Mouse (Mus musculus) limb, embryonic 11.5 days (tissue): ENCODE data around the gene Mthfd1l. TPM values are rescaled to one million over a fixed set of nuclear protein-coding genes. Genes with fewer than 3 reads are reported as not detected.
"Not testable (repeated sequence)": the region's sequence is repeated elsewhere in the genome, so short reads cannot be mapped to it uniquely, and the experiment has no call there.

Experiments
- ATAC-seq: fragments of 200-750 bp; cut with Nextera tagmentation; 2 replicates; pipeline ENCODE4 v1.8.0; 2017; ENCODE audit warnings: low read depth; ENCODE audit not compliant: insufficient number of reproducible peaks, low FRiP score, low TSS enrichment
- DNase-seq: peaks from one replicate; pipeline ENCODE4 v3.0.0-alpha.2; 2015; ENCODE audit warnings: low spot score
- H3K27ac ChIP-seq: fragments of 300-500 bp; sonication (generic); replicated peaks from 2 replicates; pipeline ENCODE4 v1.5.1; 2014; ENCODE audit warnings: low read depth, mild to moderate bottlenecking, low read length
- H3K27me3 ChIP-seq: fragments of 300-500 bp; sonication (generic); 2 replicates; pipeline ENCODE4 v1.6.1; 2014; ENCODE audit warnings: mild to moderate bottlenecking, low read length, mixed read lengths; ENCODE audit not compliant: control insufficient read depth, insufficient read depth
- H3K36me3 ChIP-seq: fragments of 300-500 bp; sonication (generic); 2 replicates; pipeline ENCODE4 v1.6.1; 2014; ENCODE audit warnings: mild to moderate bottlenecking, low read length, moderate library complexity, mixed read lengths; ENCODE audit not compliant: control insufficient read depth, insufficient read depth
- H3K4me1 ChIP-seq: fragments of 300-500 bp; sonication (generic); 2 replicates; pipeline ENCODE4 v1.6.1; 2014; ENCODE audit warnings: low read length, mixed read lengths; ENCODE audit not compliant: control insufficient read depth, insufficient read depth
- H3K4me2 ChIP-seq: fragments of 300-500 bp; sonication (generic); 2 replicates; pipeline ENCODE4 v1.6.1; 2014; ENCODE audit warnings: low read depth, mild to moderate bottlenecking, moderate library complexity; ENCODE audit not compliant: severe bottlenecking
- H3K4me3 ChIP-seq: fragments of 300-500 bp; sonication (generic); 2 replicates; pipeline ENCODE4 v1.5.1; 2014; ENCODE audit warnings: low read depth, low read length
- H3K9ac ChIP-seq: fragments of 300-500 bp; sonication (generic); 2 replicates; pipeline ENCODE4 v1.6.1; 2014; ENCODE audit warnings: mild to moderate bottlenecking, low read length
- H3K9me3 ChIP-seq: fragments of 300-500 bp; sonication (generic); 2 replicates; pipeline ENCODE4 v1.6.1; 2016; ENCODE audit warnings: low read length; ENCODE audit not compliant: control insufficient read depth
- WGBS: fragments of 180-500 bp; shearing (Covaris S2); extraction: QIAGEN DNeasy Blood & Tissue Kit; methylation state at CpG from one replicate; pipeline ENCODE4 v1.1.7; 2014; 5-methylcytosine and 5-hydroxymethylcytosine counted together
- polyA plus RNA-seq: library from polyadenylated mRNA; unstranded; fragments of >200 nt; fragmentation: Nextera tagmentation; extraction: Ambion mirVana; gene quantifications from 2 replicates; pipeline ENCODE4 v1.2.1, GENCODE M21; 2014

Mthfd1l gene
- polyA plus RNA-seq, 1 experiment from 2014 or later: 16.0 TPM

DNA sequence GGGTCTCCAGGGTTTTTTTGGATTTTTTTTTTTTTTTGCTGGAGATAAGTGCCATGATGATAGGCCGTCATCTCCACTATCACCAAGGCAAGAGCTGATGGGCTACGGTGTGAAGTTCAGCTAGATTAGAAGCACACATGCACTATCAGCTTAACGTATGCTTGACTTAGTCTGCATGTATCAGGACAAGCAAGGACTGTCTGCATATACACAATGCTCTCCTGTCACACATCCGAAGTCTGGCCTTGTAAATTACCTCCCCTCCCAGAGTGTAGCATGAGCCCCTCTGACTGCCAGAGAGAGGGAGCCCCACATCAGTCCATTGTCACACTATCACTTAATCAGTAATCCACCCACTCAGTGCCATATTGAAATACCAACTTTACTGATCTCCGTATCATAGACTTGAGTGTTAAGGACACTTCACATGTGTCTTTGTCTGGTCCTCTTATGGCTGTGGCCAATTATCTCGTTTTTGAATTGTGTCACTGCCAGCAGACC, 99.0 kb downstream of the Mthfd1l start:
- no peak overlapping the region for H3K9ac ChIP-seq
- H3K27me3 ChIP-seq: no peaks in the 10 kb centered on the region
- H3K4me3 ChIP-seq: no peak overlapping the region
- no peak for DNase-seq
- no peaks in the 10 kb centered on the region for H3K4me1 ChIP-seq
- H3K27ac ChIP-seq: no peak overlapping the region
- H3K36me3 ChIP-seq: no peaks in the 10 kb centered on the region
- 92% methylated on average over 6 of the region's 6 CpGs for WGBS
- no peak for ATAC-seq
- H3K4me2 ChIP-seq: no peak overlapping the region
- no peaks in the 10 kb centered on the region for H3K9me3 ChIP-seq

DNA sequence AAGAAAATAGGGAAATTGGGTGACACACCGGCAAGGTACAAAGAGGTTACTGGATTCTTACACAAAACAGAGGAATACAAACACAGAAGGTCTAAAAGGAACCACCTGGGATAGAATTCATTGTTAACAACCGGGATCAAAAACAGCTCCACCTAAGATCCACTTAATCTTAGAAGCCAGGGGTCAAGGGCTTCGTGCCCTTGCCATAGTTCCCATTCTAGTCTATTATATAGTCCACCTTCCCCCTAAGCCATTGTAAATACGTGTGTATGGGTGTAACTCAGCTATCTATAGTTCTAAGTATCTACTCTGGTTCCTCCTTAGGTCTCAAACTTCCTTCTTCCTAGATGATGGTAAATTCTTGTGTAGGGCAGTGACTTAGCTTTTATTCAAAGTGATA, 99.6 kb downstream of the Mthfd1l start:
- H3K4me1 ChIP-seq, H3K4me2 ChIP-seq, H3K36me3 ChIP-seq, H3K9ac ChIP-seq, H3K27me3 ChIP-seq, ATAC-seq, DNase-seq, H3K9me3 ChIP-seq, H3K4me3 ChIP-seq, H3K27ac ChIP-seq: not testable (repeated sequence)
- 94% methylated on average over 4 of the region's 4 CpGs for WGBS

- Histone ChIP-seq H3K9me3 (no peaks in the 10 kb centered on the region), H3K36me3 (no peaks in the 10 kb centered on the region), H3K27ac (no peak overlapping the region), H3K27me3 (no peaks in the 10 kb centered on the region), H3K4me2 (no peak overlapping the region), H3K4me3 (no peak overlapping the region), H3K4me1 (no peaks in the 10 kb centered on the region), H3K9ac (no peak overlapping the region)
- DNase-seq (no peak), ATAC-seq (no peak)
- WGBS: 83% methylated on average over 9 of the region's 9 CpGs
Observed at GRCm38 (mm10) chr10:4078220-4078840, 105.4 kb downstream of the Mthfd1l start.

DNA sequence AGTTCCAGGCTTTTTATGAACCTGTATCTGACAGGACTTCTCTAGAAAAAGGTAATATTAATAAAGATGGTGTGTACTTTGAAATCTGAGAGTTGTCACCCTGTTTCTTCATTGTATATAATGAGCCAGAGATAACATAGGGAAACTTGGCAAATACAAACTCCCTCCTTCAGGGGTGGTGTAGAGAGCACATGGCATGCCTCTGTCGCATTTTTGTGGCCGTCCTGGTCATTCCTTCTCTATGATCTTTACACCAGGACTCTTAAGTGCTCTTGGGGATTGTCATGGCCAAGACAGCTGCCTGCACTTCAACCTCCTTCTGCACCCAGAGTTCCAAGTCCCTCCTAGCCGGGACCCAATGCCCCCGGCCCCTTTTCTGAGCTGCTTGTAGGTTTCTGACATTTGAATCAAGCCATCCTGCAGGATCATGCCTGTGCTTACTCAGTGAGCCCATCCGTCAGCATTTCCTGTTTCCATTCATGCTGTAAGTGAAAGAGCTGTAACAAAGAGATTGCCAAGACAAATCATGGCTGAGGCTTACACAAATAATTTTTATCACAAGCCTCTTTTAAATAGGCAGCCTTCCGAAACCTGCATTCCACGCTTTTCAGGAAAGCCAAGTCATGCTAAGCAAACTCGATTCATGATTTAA, 106.2 kb downstream of the Mthfd1l start:
- no peaks in the 10 kb centered on the region for H3K9me3 ChIP-seq
- no peak overlapping the region for H3K4me2 ChIP-seq
- H3K9ac ChIP-seq: no peak overlapping the region
- no peak overlapping the region for H3K4me3 ChIP-seq
- H3K27ac ChIP-seq: no peak overlapping the region
- H3K36me3 ChIP-seq: no peaks in the 10 kb centered on the region
- ATAC-seq (no peak), DNase-seq (no peak)
- no peaks in the 10 kb centered on the region for H3K27me3 ChIP-seq
- WGBS: 79% methylated on average over 8 of the region's 8 CpGs
- no peaks in the 10 kb centered on the region for H3K4me1 ChIP-seq

GRCm38 (mm10) chr10:4079643-4080244, 106.8 kb downstream of the Mthfd1l start:
- H3K27ac ChIP-seq: no peak overlapping the region
- no peaks in the 10 kb centered on the region for H3K27me3 ChIP-seq
- no peak for DNase-seq
- no peak overlapping the region for H3K4me3 ChIP-seq
- WGBS: 75% methylated on average over 15 of the region's 15 CpGs
- H3K36me3 ChIP-seq: no peaks in the 10 kb centered on the region
- no peaks in the 10 kb centered on the region for H3K4me1 ChIP-seq
- ATAC-seq: no peak
- H3K9ac ChIP-seq: no peak overlapping the region
- no peak overlapping the region for H3K4me2 ChIP-seq
- no peaks in the 10 kb centered on the region for H3K9me3 ChIP-seq

DNA sequence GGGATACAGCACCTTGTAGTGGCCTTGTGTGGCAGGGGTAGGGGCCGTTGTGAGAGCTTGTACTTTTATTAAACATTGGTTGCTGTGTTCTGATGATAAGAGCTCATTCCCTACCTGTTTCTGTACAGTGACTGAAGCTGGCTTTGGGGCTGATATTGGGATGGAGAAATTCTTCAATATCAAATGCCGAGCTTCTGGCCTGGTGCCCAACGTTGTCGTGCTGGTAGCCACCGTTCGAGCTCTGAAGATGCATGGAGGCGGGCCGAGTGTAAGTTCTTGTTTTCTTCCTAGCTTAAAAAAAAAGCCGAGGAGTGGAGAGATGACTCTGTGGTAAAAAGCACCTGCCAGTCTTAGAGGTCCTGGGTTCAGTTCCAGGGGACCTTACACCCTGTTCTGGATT, 110.7 kb downstream of the Mthfd1l start:
- 97% methylated on average over 9 of the region's 9 CpGs for WGBS
- ATAC-seq: no peak

DNA sequence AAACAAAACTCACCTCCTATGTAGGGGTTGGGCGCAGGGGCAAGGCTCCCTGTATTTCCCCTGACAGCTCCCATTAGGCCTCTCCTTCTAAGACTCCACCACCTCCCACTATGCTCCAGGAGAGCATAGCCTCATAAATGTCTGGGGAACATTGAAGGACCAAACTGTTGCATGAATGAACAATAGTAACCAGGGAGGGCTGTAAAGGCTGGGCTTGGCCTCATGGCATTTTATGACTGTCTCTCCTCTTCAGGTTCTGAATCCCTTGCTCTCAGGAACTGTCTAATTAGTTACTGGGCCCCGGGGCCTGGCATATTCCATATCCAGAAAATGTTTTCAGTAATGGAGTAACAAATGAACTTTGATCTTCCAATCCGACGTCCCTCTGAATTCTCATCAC, 112.0 kb downstream of the Mthfd1l start:
- H3K4me1 ChIP-seq: no peaks in the 10 kb centered on the region
- peaks cover 3% of the 10 kb centered on the region; the same call in 1 of the 2 replicates for H3K36me3 ChIP-seq
- no peak for ATAC-seq
- H3K4me3 ChIP-seq: no peak overlapping the region
- DNase-seq: no peak
- no peak overlapping the region for H3K27ac ChIP-seq
- 81% methylated on average over 4 of the region's 4 CpGs for WGBS
- H3K4me2 ChIP-seq: no peak overlapping the region
- no peaks in the 10 kb centered on the region for H3K27me3 ChIP-seq
- no peak overlapping the region for H3K9ac ChIP-seq
- H3K9me3 ChIP-seq: no peaks in the 10 kb centered on the region

More for the DNA sequence above, 110.7 kb downstream of the Mthfd1l start:
- no peaks in the 10 kb centered on the region for H3K4me1 ChIP-seq
- no peaks in the 10 kb centered on the region for H3K9me3 ChIP-seq
- no peaks in the 10 kb centered on the region for H3K27me3 ChIP-seq
- no peak overlapping the region for H3K4me3 ChIP-seq
- no peaks in the 10 kb centered on the region for H3K36me3 ChIP-seq
- H3K4me2 ChIP-seq: no peak overlapping the region
- no peak overlapping the region for H3K9ac ChIP-seq
- H3K27ac ChIP-seq: no peak overlapping the region
- DNase-seq: no peak

DNA sequence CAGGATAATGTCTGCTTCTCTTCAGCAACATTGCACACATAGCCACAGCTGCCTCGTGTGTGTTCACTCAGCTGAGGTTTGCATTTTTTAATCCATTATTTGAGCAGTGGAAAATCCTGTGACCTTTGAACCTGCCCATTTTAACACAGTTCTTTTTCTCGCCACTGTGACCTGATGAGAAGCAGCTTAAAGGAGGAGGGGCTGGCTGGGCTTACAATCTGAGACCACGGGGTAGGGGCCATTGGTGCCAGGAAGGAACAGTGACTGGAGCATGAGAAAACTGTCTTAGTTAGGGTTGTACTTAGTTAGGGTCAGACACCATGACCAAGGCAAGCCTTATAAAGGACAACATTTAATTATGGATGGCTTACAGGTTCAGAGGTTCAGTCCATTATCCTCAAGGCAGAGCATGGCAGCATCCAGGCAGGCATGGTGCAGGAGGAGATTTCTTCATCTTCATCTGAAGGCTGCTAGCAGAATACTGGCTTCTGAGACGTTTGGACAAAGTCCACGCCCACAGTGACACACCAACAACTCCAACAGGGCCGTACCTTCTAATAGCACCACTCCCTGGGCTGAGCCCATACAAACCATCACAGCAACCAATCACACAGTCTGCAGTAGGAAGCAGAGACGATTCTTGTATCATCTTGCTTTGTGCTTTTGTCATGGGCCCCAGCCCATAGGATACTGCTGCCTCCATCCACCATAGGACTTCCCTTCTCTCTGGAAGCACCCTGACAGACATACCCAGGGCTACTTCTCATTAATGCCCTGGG, 112.6 kb downstream of the Mthfd1l start:
- WGBS: 85% methylated on average over 7 of the region's 7 CpGs
- H3K9ac ChIP-seq: no peak overlapping the region
- no peak overlapping the region for H3K4me3 ChIP-seq
- H3K4me2 ChIP-seq: no peak overlapping the region
- no peaks in the 10 kb centered on the region for H3K9me3 ChIP-seq
- ATAC-seq (no peak), DNase-seq (no peak)
- H3K27ac ChIP-seq: no peak overlapping the region
- no peaks in the 10 kb centered on the region for H3K27me3 ChIP-seq
- no peaks in the 10 kb centered on the region for H3K4me1 ChIP-seq
- peaks cover 3% of the 10 kb centered on the region; the same call in 1 of the 2 replicates for H3K36me3 ChIP-seq
